Mouse (Mus musculus) embryonic facial prominence, embryonic 13.5 days (tissue): ENCODE data around the gene Hoxd12. TPM values are rescaled to one million over a fixed set of nuclear protein-coding genes. Genes with fewer than 3 reads are reported as not detected.
A peak's percentile ranks its signal among the peaks of the same experiment; 100 is the strongest.

Experiments
- ATAC-seq: fragments of 200-750 bp; cut with Nextera tagmentation; 2 replicates; pipeline ENCODE4 v1.8.0; 2017; ENCODE audit warnings: low read depth; ENCODE audit not compliant: insufficient number of reproducible peaks, insufficient read depth, low FRiP score, low TSS enrichment
- H3K27ac ChIP-seq: fragments of 300-500 bp; sonication (generic); 2 replicates; pipeline ENCODE4 v1.5.1; 2015; ENCODE audit warnings: moderate library complexity, mild to moderate bottlenecking, inconsistent platforms
- H3K27me3 ChIP-seq: fragments of 300-500 bp; sonication (generic); 2 replicates; pipeline ENCODE4 v1.6.1; 2015; ENCODE audit warnings: mild to moderate bottlenecking, inconsistent platforms
- H3K36me3 ChIP-seq: fragments of 300-500 bp; sonication (generic); 2 replicates; pipeline ENCODE4 v1.6.1; 2015; ENCODE audit warnings: mild to moderate bottlenecking, inconsistent platforms
- H3K4me1 ChIP-seq: fragments of 300-500 bp; sonication (generic); 2 replicates; pipeline ENCODE4 v1.6.1; 2015; ENCODE audit warnings: inconsistent platforms
- H3K4me2 ChIP-seq: fragments of 300-500 bp; sonication (generic); 2 replicates; pipeline ENCODE4 v1.6.1; 2015; ENCODE audit warnings: moderate library complexity, mild to moderate bottlenecking, inconsistent platforms
- H3K4me3 ChIP-seq: fragments of 300-500 bp; sonication (generic); 2 replicates; pipeline ENCODE4 v1.5.1; 2015; ENCODE audit warnings: mild to moderate bottlenecking, inconsistent platforms
- H3K9ac ChIP-seq: fragments of 300-500 bp; sonication (generic); 2 replicates; pipeline ENCODE4 v1.6.1; 2015; ENCODE audit warnings: mild to moderate bottlenecking, inconsistent platforms
- H3K9me3 ChIP-seq: fragments of 300-500 bp; sonication (generic); 2 replicates; pipeline ENCODE4 v1.6.1; 2016; ENCODE audit warnings: inconsistent platforms
- WGBS: fragments of 180-500 bp; shearing (Covaris S2); methylation state at CpG from one replicate; pipeline ENCODE4 v1.1.7; 2015; ENCODE audit warnings: mixed read lengths; 5-methylcytosine and 5-hydroxymethylcytosine counted together
- polyA plus RNA-seq: library from polyadenylated mRNA; unstranded; fragments of >200 nt; fragmentation: Nextera tagmentation; extraction: Ambion mirVana; gene quantifications from 2 replicates; pipeline ENCODE4 v1.2.1, GENCODE M21; 2015

The Hoxd12 gene
- polyA plus RNA-seq, 1 experiment from 2014 or later: not detected

DNA sequence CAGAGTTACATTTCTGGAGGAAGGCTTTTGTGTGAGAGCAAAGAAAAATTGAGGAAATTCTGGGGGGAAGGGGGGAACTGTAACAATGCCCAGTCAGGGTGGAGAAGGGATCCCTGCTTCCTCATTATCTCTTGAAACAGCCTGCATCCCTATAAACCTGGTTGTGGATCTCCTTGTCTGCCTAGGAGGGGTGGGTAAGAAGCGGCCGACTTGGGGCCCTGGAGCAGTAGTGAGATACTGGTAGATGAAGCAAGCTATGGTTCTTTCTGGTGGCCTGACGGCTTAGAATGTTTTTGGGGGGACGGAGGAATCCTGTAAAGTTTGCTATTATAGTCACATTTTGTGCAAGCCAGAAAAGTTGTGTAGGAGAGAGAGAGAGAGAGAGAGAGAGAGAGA is 18.6 kb downstream of the Hoxd12 start:
- Histone ChIP-seq H3K9ac (no peak overlapping the region), H3K4me2 (no peak overlapping the region)

DNA sequence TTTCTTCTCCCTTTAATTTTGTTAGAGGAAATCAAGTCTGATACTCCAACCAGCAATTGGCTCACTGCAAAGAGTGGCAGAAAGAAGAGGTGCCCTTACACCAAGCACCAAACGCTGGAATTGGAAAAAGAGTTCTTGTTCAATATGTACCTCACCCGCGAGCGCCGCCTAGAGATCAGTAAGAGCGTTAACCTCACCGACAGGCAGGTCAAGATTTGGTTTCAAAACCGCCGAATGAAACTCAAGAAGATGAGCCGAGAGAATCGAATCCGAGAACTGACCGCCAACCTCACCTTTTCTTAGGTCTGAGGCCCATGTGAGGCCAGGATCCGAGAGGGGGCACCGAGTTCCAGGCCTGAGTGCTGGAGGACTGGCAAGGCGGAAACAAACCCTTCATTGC is 19.3 kb downstream of the Hoxd12 start:
- Histone ChIP-seq H3K4me1 (peaks cover 14% of the 10 kb centered on the region), H3K9ac (no peak overlapping the region), H3K27ac (no peak overlapping the region), H3K27me3 (peaks cover 95% of the 10 kb centered on the region), H3K9me3 (no peaks in the 10 kb centered on the region), H3K36me3 (no peaks in the 10 kb centered on the region), H3K4me3 (no peak overlapping the region), H3K4me2 (no peak overlapping the region)
- ATAC-seq: no peak
- WGBS: 1% methylated on average over 16 of the region's 16 CpGs

More for the DNA sequence above, 18.6 kb downstream of the Hoxd12 start:
- no peak for ATAC-seq
- Histone ChIP-seq H3K4me1 (peaks cover 10% of the 10 kb centered on the region), H3K27me3 (peaks cover 95% of the 10 kb centered on the region), H3K4me3 (no peak overlapping the region), H3K27ac (no peak overlapping the region), H3K9me3 (no peaks in the 10 kb centered on the region), H3K36me3 (no peaks in the 10 kb centered on the region)
- WGBS: 3% methylated on average over 4 of the region's 4 CpGs

DNA sequence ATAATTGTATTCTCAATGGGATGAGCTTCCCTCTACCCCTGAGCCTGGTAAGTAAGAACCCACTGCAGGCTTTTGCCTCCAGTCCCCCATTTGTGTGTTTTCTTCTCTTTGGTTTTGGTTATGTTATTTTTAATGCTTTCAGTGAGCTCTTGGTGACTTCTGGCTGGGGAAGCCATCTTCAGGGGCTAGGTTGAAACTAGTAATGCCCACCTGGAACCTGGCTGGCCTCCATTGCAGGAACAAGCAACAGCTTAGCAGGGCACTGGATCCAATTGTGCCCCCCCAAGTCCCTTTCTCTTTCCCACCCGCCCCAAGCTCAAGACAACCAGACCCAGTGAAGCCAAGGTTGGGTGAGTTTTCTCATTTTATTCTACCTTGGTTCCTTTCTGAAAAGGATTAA is 20.6 kb downstream of the Hoxd12 start:
- no peak for ATAC-seq
- no peak overlapping the region for H3K9ac ChIP-seq
- H3K27ac ChIP-seq: no peak overlapping the region
- H3K4me1 ChIP-seq: peaks cover 14% of the 10 kb centered on the region
- H3K9me3 ChIP-seq: no peaks in the 10 kb centered on the region
- H3K4me2 ChIP-seq: no peak overlapping the region
- H3K27me3 ChIP-seq: peaks cover 97% of the 10 kb centered on the region
- H3K4me3 ChIP-seq: no peak overlapping the region
- H3K36me3 ChIP-seq: no peaks in the 10 kb centered on the region
- WGBS: 4% methylated on average over 1 of the region's 1 CpGs

DNA sequence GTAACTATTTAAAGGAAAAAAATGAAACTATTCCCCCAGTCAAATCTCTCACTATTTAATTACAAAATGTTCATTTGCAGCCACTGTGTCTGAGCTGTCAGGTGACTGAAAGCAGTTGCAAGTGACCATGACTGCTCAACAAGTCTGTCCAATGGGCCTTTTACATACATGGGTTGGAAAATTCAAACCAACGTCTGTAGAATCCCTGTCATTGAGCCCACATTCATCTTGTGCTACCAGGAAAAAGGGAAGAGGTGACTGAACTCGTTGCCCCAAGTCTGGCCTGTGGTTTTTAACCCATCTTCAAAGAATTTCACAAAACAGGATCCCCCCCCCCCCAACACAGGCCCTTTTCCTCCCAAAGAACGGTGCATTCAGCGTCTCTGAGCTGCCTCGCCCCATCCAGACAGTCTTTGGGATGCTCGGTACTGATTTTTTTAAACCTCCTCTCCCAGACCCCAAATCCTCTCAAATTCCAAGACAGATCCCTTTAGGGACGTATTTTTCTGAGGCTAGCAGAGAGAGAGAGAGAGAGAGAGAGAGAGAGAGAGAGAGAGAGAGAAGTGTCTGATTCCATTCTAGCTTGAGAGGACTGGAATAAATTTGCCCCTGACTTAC is 21.1 kb downstream of the Hoxd12 start:
- H3K4me3 ChIP-seq: no peak overlapping the region
- WGBS: 2% methylated on average over 7 of the region's 7 CpGs

DNA sequence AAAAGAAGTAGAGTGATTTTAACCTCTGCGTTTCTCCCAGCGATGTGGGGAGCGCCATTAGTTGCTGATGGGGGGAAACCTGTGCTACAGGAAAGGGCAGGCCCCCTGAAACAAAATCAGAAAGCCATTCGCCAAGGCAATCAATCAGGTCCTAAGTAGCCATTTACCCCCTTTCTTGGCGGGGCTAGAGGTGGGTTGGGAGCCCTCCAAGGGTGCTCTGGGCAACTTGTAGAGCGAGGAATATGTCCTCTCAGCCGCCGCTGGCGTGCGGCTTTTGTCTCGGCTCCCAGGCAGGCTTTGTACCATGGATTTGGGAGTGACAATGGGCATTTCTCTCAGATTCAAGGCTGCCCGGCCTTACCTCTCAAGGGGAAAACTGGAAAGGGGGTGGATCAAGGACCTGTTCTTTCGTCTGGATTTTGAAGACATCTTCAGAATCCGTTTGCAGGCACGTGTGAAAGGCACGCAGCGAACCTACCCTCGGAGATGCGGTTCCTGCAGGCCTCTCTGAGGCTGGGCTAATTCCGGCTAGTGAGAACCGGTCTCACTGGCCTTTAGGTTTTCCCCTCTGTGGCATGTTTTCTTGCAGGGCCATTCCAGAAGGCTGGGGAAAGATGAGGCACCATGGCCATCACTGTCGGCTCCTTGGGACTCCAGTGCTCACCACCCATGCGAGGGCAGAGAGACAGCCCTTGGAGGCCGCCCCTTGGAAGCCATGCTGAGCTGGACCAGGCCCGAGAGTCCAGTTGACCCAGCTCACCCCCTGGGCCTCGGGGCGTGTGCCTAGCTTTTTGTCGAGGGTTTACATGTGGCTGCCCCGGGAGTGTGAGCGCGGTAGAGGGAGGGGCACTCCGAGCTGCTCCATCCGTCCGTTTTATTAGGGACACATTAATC is 21.9 kb downstream of the Hoxd12 start:
- no peak overlapping the region for H3K27ac ChIP-seq

More for the DNA sequence above, 21.1 kb downstream of the Hoxd12 start:
- H3K4me1 ChIP-seq: peaks cover 14% of the 10 kb centered on the region
- peaks cover 100% of the 10 kb centered on the region for H3K27me3 ChIP-seq
- H3K27ac ChIP-seq: no peak overlapping the region
- ATAC-seq: no peak
- no peaks in the 10 kb centered on the region for H3K36me3 ChIP-seq
- no peak overlapping the region for H3K9ac ChIP-seq
- H3K9me3 ChIP-seq: no peaks in the 10 kb centered on the region
- no peak overlapping the region for H3K4me2 ChIP-seq

DNA sequence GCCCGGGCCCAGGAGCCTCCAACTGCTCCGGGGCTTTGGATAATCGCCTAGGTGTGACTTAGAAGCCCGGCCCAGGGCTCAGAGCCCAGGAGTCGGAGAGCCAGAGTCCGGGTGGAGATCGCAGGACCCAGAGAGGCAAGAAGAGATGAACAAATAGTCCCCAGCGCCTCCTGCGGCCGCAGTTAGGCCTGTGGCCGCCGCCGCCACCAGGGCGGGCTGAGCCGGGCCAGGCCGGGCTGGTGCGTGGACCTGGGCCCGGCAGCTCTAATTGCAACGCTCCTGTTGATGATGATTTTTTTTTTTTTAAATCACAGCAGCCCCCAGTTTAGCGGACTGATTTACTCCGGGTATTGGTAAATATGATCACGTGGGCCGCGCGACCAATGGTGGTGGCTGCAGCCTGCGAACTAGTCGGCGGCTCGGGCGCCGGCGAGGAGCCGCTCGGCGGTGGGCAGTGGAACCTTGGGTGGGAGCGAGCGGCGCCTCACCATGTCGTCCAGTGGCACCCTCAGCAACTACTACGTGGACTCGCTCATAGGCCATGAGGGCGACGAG is 22.8 kb downstream of the Hoxd12 start, which contains the start of gene Hoxd9:
TSS of gene Hoxd9 (plus strand) at position 161 of the 555 bp plus-strand sequence.
- no peaks in the 10 kb centered on the region for H3K36me3 ChIP-seq
- H3K9me3 ChIP-seq: no peaks in the 10 kb centered on the region
- under 1% methylated on average over 43 of the region's 43 CpGs for WGBS
- peaks cover 14% of the 10 kb centered on the region for H3K4me1 ChIP-seq
- H3K4me2 ChIP-seq: peak within 1 kb of the TSS; percentile 58
- H3K4me3 ChIP-seq: peak within 1 kb of the TSS; percentile 37
- H3K27me3 ChIP-seq: peaks cover 100% of the 10 kb centered on the region
- no peak for ATAC-seq
- H3K27ac ChIP-seq: no peak within 1 kb of the TSS
- peak within 1 kb of the TSS; percentile 52 for H3K9ac ChIP-seq

More for the DNA sequence above, 21.9 kb downstream of the Hoxd12 start:
- Histone ChIP-seq H3K4me2 (no peak overlapping the region), H3K27me3 (peaks cover 100% of the 10 kb centered on the region), H3K4me1 (peaks cover 14% of the 10 kb centered on the region), H3K4me3 (no peak overlapping the region), H3K36me3 (no peaks in the 10 kb centered on the region), H3K9ac (no peak overlapping the region), H3K9me3 (no peaks in the 10 kb centered on the region)
- no peak for ATAC-seq
- 1% methylated on average over 34 of the region's 34 CpGs for WGBS

DNA sequence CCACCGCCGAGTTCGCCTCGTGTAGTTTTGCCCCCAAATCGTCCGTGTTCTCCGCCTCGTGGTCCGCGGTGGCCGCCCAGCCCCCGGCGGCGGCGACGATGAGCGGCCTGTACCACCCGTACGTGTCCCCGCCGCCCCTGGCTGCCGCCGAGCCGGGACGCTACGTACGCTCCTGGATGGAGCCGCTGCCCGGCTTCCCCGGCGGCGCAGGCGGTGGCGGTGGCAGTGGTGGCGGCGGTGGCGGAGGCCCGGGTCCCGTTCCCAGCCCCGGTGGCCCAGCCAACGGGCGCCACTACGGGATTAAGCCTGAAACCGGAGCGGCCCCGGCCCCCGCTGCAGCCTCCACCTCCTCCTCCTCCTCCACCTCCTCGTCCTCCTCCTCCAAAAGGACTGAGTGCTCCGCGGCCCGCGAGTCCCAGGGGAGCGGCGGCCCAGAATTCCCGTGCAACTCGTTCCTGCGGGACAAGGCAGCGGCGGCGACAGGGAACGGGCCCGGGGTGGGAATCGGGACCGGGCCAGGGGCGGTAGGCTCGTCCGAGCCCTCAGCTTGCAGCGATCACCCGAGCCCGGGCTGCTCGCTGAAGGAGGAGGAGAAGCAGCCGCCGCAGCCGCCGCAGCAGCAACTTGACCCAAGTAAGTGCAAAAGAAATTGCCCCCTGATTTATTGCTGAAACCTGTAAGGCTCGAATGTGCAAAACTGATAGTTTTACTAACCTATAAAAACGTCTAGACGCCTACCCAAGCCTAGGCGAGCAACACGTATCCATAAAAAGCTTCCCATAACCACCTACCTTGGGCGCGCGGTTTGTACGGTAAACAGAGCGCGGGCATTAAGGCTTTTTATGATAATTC is 23.6 kb downstream of the Hoxd12 start:
- Histone ChIP-seq H3K4me3 (peak overlapping the region; percentile 37), H3K4me2 (peak overlapping the region; percentile 58), H3K36me3 (no peaks in the 10 kb centered on the region), H3K27ac (no peak overlapping the region), H3K9ac (peak overlapping the region; percentile 52), H3K9me3 (no peaks in the 10 kb centered on the region), H3K27me3 (peaks cover 100% of the 10 kb centered on the region), H3K4me1 (peaks cover 14% of the 10 kb centered on the region)
- WGBS: under 1% methylated on average over 86 of the region's 86 CpGs
- ATAC-seq: no peak

DNA sequence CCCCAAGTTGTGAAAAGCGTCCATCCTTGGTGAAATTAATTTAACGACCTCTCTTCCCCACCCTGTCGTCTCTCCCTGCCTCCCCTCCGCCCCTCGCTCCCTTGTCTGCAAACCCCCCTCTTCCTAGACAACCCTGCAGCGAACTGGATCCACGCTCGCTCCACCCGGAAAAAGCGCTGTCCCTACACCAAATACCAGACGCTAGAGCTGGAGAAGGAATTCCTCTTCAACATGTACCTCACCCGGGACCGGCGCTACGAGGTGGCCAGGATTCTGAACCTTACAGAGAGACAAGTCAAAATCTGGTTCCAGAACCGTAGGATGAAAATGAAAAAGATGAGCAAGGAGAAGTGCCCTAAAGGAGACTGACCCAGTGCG is 24.2 kb downstream of the Hoxd12 start:
- Histone ChIP-seq H3K4me2 (peak overlapping the region; percentile 58; the same call in 1 of the 2 replicates), H3K27ac (no peak overlapping the region), H3K4me3 (0 out of 2 replicates have a peak overlapping the region, but pooled peaks have one; percentile 37), H3K4me1 (peaks cover 14% of the 10 kb centered on the region), H3K27me3 (peaks cover 100% of the 10 kb centered on the region), H3K9me3 (no peaks in the 10 kb centered on the region), H3K36me3 (no peaks in the 10 kb centered on the region), H3K9ac (no peak overlapping the region)
- WGBS: 2% methylated on average over 17 of the region's 17 CpGs
- ATAC-seq: no peak

DNA sequence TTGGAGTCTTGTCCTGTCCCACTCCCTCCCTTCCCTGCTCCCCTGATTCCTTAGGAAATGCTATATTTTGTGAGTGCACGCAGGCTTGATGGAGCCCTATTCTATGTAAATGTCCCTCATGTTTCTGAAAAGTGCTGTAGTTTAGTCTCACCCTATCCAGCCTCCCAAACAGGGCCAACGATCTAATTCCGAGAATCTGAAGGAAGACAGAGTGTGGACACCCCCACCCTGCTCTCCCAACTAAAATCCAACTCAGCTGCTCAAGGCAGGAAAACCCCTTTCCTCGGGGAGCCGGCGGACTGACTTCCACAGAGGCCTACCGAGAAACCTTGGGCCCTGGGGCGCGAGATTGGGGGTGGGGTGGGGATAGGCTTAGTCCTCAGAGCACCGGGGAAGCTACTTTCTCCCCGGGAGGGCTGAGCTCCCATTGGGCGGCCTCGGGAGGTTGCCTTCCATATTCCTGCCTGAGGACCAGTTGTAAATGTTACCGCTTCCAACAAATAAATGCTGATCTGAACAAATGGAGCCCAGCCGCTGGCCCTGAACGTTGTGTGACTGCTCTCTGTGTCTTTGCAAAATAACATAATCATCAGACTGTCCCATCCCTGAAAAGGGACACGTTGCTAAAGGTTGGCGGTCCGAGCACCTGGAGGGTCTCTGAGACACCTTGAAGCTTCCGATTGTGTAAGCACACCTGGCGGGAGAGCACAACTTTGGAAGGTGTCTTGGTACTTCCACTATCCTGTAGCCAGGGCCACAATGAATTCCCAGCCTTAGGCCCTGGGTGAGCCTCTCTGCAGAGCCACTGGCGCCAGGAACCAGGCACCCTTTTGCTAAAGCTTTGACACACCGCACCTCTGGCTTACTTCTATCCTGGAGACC is 25.1 kb downstream of the Hoxd12 start:
- Histone ChIP-seq H3K4me3 (no peak overlapping the region), H3K4me2 (no peak overlapping the region), H3K27ac (no peak overlapping the region), H3K36me3 (no peaks in the 10 kb centered on the region), H3K4me1 (peaks cover 19% of the 10 kb centered on the region), H3K9me3 (no peaks in the 10 kb centered on the region), H3K27me3 (peaks cover 100% of the 10 kb centered on the region), H3K9ac (no peak overlapping the region)
- no peak for ATAC-seq
- WGBS: 2% methylated on average over 23 of the region's 23 CpGs

DNA sequence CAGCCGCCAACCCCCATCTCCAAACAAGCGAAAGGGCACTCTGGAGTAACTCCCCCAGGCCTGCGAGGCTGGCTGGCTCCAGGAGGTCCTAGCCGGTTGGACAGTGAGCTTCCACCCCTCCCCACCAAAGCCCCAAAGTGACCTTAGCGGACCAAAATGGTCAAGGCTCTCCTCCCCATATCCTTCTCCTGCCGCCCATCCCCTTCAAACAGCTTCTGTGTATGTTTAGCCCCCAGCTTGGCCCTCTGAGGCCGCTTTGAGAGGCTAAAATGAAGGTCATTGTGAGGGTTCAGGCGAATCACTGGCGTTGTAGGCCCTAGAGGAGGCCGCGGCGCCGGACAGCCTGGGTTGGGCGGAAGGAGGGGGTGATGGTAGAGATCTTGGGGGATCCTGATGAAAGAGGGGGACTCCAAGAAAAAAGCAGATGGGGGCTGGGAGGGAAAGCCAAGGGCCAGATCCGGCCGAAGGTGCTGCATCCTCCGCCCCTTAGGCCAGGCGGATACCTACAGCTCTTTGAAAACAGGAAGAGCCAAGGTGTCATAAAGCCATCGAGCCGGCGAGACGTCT is 25.8 kb downstream of the Hoxd12 start:
- no peaks in the 10 kb centered on the region for H3K9me3 ChIP-seq
- H3K4me3 ChIP-seq: no peak overlapping the region
- WGBS: 2% methylated on average over 22 of the region's 22 CpGs
- no peak overlapping the region for H3K27ac ChIP-seq
- H3K36me3 ChIP-seq: no peaks in the 10 kb centered on the region
- no peak overlapping the region for H3K4me2 ChIP-seq
- ATAC-seq: no peak
- H3K4me1 ChIP-seq: peaks cover 24% of the 10 kb centered on the region
- no peak overlapping the region for H3K9ac ChIP-seq
- peaks cover 100% of the 10 kb centered on the region for H3K27me3 ChIP-seq
